Mouse (Mus musculus): Measurements from ENCODE around the gene Hoxa9.

DNA sequence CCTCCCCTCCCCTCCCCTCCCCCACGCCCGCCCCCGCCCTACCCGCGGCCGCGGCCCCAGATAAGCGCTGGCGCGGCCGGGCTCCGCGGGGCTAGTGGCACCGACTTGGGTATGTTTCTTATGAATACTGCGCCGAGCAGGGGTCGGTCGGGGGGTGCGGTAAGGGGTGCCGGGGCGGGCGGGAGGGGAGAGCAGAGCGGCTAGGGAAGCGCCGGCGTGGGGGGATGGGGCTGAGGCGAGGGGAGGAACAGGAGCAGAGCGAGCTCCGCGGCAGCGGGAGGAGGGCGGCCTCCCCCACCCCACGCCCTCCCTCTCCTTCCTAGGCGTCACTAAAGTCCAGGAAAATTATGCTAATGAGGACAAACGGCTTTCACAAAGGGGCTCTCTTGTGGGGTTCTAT, 55.0 kb downstream of the Hoxa9 start:
- no peak for TF ChIP-seq CTCF (IDR thresholded peaks at IDR 0.05; ENCODE audit: low read depth, low read length)
- no peak for TF ChIP-seq POLR2A (IDR thresholded peaks at IDR 0.05; ENCODE audit: extremely low read depth, insufficient read depth, low read length)

All from liver, adult 2 months (tissue).